Mouse (Mus musculus) adrenal gland, postnatal 36 days (tissue): ENCODE measurements around the gene Tmem240. TPM values are rescaled to one million over a fixed set of nuclear protein-coding genes. Genes with fewer than 3 reads are reported as not detected.

ENCODE experiments used
- microRNA-seq: library from miRNA; unstranded; fragments of <30 nt; microRNA quantifications from one replicate; pipeline ENCODE4 v1.2.0, GENCODE M21; 2021
- total RNA-seq, 2 experiments: library from RNA; stranded (reverse); gene quantifications; 2 replicates each; pipeline ENCODE4 v1.2.3; 2021

Gene Tmem240
- total RNA-seq, 2 experiments from 2014 or later, result 0.70 to 0.72 TPM

Small RNA genes lying within 50 kb of the gene (microRNA-seq; reads per million reads assigned to microRNA genes)
- not detected for gene Gm27743

Other genes starting within 250 kb of the Tmem240 start
- gene Gnb1, start 243.4 kb upstream of the Tmem240 start, total RNA-seq, result 100 to 1,000 TPM; 444 to 453 TPM
- 100 to 1,000 TPM; 175 to 310 TPM for gene Nadk, start 172.4 kb upstream of the Tmem240 start, total RNA-seq
- gene Slc35e2, start 133.4 kb upstream of the Tmem240 start, total RNA-seq, result 10 to 100 TPM; 34.0 to 43.3 TPM
- gene Cdk11b, start 109.9 kb upstream of the Tmem240 start, total RNA-seq, result 10 to 100 TPM; 42.5 to 52.6 TPM
- not detected for gene Gm10563, start 89.4 kb upstream of the Tmem240 start, total RNA-seq
- gene Mmp23, start 81.4 kb upstream of the Tmem240 start, total RNA-seq, result 1 to 10 TPM; 5.5 to 8.9 TPM
- 10 to 100 TPM; 43.6 to 48.9 TPM for gene Mib2, start 65.6 kb upstream of the Tmem240 start, total RNA-seq
- 10 to 100 TPM; 31.3 to 59.8 TPM for gene Fndc10, start 40.5 kb upstream of the Tmem240 start, total RNA-seq
- gene Ssu72, start 30.0 kb upstream of the Tmem240 start, total RNA-seq, result 100 to 1,000 TPM in 1 of 2 experiments, 10 to 100 TPM in 1; 98.1 to 123 TPM
- gene Atad3a, start 26.3 kb downstream of the Tmem240 start, total RNA-seq, result 10 to 100 TPM; 83.2 to 94.1 TPM
- 1 to 10 TPM; 3.4 to 6.0 TPM for gene Vwa1, start 39.9 kb downstream of the Tmem240 start, total RNA-seq
- gene Tmem88b, start 51.1 kb downstream of the Tmem240 start, total RNA-seq, result under 1 TPM; 0.30 to 0.56 TPM
- gene Ankrd65, start 55.6 kb downstream of the Tmem240 start, total RNA-seq, result not detected
- gene Mrpl20, start 68.1 kb downstream of the Tmem240 start, total RNA-seq, result 100 to 1,000 TPM; 133 to 141 TPM
- 100 to 1,000 TPM in 1 of 2 experiments, 10 to 100 TPM in 1; 86.3 to 122 TPM for gene Ccnl2, start 77.7 kb downstream of the Tmem240 start, total RNA-seq
- gene Aurkaip1, start 96.5 kb downstream of the Tmem240 start, total RNA-seq, result 100 to 1,000 TPM; 140 to 170 TPM
- gene Mxra8, start 104.9 kb downstream of the Tmem240 start, total RNA-seq, result 10 to 100 TPM; 40.2 to 47.0 TPM
- gene Dvl1, start 112.6 kb downstream of the Tmem240 start, total RNA-seq, result 10 to 100 TPM; 61.2 to 61.7 TPM
- under 1 TPM; 0.23 TPM for gene Tas1r3, start 128.6 kb downstream of the Tmem240 start, total RNA-seq
- 10 to 100 TPM in 1 of 2 experiments, 1 to 10 TPM in 1; 9.7 to 21.8 TPM for gene Cptp, start 134.6 kb downstream of the Tmem240 start, total RNA-seq
- gene Ints11, start 134.7 kb downstream of the Tmem240 start, total RNA-seq, result 10 to 100 TPM; 30.1 to 34.7 TPM
- gene Pusl1, start 157.0 kb downstream of the Tmem240 start, total RNA-seq, result 10 to 100 TPM; 25.1 to 28.1 TPM
- gene Acap3, start 157.0 kb downstream of the Tmem240 start, total RNA-seq, result 10 to 100 TPM; 20.1 to 20.7 TPM
- 10 to 100 TPM; 70.9 to 81.5 TPM for gene Ube2j2, start 209.0 kb downstream of the Tmem240 start, total RNA-seq
- 10 to 100 TPM; 43.5 to 89.3 TPM for gene C1qtnf12, start 227.5 kb downstream of the Tmem240 start, total RNA-seq